Mouse (Mus musculus) cerebellum, adult 9-11 months (tissue): ENCODE data around the gene Layn.

Experiments used
- DNase-seq: peaks from one replicate; pipeline ENCODE4 v3.0.0; 2022

Gene Layn

DNA sequence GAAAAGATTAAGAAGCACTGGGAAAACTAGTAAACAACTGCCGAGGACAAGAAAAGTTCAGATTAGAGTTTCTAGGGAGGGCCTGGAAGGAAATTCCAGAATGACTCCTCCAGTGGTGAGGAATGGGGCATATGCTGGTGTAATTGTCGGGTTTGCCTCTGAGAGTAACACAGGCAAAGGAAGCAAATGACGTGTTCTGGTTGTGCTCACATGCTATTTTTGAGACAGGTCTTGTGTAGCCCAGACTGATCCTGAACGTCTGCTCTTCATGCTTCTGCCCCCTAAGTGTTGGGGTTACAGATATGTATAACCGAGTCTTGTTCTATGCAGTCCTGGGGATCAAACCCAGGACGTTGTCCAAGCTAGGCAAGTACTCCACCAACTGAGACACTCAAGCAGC, 45.3 kb downstream of the Layn start:
- DNase-seq = no peak

DNA sequence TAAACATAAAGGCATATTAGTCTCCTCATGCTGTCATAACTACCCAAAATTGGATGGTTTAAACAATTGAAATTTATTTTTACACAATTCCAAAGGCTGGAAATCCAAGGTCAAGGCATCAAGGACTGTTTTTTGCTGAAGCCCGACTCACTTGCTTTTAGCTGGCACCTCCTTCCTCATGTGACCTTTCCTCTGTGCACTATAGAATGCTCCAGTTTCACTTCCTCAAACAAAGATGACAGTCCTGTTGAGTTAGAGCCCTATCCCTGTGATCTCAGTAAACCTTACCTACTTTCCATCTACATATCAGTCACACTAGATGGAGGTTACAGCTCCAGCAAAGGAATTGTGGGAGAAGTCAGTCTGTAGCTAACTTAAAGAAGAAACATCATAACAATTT, 46.7 kb downstream of the Layn start:
- DNase-seq = no peak

DNA sequence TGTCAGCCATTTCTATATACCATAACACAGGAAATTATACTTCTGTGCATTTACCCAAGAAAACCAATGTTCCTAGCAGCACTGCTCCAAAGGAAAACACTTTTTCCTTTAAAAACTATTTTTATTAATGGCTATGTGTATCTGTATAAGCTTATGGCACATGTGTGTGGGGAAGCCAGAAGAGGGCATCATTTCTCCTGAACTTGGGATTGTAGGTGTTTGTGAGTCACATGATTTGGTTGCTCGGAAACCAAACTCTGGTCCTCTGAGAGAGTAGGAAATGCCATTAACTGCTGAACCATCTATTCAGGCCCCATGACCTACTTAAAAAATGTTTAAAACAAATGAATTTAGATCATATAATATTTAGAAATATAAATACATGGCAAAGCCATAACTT, 49.9 kb downstream of the Layn start:
- DNase-seq = no peak

DNA sequence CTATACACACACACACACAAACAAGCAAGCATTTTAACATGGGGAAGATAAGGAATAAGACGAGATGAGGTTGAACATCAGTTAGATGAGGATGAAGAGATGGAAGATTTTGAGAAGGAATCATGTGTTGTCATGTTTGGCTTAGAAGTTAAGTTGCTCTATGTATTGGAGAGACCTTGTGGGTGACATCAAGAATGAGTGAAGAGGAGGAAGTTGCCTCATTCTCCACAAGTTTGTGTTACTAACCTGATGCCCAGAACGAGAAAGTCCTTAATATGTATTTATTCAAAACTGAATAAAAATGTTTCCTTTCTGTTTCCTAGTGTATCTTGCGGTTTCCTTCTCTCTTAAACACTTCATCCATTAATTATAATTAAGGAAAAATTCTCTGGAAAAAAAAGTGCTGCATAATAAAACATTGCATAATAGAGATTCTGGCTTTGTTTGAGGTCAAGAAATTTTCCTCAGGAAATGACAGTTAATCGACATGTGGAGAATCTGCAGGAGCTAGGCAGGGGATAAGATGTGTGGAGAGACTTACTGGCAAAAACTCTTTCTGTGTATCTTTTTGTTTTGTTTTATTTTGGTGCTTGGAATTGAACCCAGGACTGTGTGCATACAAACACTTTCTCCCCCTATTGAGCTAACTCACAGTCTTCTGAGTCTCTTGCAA, 55.6 kb downstream of the Layn start:
- DNase-seq = no peak

DNA sequence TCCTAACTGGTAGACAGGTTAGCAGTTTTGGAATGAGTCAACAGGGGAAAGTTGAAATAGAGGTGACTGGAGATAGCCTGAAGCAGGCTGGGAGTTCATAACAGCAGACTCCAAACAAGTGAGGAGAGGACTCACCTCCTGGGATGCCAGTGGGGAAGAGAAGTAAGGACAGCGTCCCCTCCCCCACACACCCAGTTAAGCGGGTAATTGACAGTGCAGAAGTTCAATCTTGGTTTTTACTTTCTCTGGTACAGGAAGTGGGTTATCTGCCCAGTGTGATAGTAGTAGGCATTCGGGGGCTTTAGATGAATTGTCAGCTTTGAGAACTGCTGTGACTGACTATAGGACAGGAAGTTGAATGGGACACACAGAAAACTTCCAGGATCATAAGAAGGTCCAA, 56.5 kb downstream of the Layn start:
- DNase-seq = no peak

DNA sequence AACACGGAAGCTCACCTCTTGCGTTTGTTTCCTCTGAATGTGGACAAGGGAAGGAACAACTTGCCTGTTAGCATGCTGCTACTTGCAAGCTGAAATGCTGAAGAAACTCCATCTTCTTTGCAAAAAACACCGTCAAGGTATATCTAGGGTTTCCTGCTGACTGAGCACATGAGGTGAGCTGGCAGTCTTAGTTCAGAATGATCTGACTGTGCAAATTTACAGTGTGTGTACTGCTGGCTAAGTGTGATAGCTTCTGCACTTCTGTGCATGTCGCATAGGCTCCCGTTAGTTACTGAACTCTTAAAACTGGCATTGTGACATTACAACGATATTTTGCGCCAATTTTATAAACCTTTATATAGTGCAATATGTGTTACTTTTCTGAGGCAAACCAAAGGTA, 57.2 kb downstream of the Layn start:
- no peak for DNase-seq

DNA sequence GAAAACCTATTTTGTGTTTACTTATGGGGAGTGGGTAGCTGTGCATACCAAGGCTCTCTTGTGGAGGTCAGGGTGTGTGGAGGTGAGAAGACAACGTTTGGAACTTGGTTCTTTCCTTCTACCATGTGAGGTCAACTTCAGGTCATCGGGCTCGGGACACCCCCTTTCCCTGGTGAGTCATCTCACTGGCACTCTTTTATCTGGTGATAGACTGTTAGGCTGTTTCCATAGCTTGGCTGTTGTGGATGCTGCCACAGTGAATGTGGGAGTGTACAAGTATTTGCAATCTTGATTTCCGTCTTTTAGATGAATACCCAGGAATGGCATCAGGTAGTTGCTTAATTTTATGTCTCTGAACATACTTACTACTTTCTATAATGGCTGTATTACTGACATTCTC, 61.2 kb downstream of the Layn start:
- DNase-seq = no peak

DNA sequence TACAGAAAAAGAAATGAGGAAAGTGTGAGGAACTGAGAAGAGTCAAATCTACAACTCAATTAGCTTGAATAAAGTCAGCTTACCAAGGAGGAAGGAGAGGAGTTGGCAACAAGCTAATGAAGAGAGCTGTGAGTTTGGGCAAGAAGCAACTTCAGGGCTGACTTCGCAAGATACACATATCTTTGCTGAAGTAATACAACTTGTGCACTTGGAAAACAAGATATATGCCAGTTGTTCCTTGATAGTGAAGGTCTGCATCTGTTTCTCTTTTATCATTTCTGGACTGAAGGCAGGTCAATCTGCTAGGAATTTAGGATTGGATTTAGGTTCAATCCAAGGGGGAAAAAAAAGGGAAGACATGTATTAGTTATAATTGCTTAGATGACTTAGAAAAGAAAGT, 63.2 kb downstream of the Layn start:
- DNase-seq = no peak

DNA sequence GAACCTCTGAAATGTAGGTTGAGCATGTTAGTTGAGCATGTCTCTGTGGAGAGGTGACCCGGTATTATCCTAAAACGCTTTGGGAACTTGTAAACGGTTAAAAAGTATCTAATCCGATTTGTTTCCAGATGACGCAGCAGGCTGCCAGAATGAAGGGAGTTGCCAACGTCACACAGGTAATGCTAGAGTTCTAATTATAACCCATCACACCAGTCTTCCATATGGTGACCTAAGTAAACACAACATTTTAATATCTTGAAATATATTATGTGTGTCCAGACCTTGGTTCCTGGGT, 67.3 kb downstream of the Layn start:
- DNase-seq = peak; percentile 59

DNA sequence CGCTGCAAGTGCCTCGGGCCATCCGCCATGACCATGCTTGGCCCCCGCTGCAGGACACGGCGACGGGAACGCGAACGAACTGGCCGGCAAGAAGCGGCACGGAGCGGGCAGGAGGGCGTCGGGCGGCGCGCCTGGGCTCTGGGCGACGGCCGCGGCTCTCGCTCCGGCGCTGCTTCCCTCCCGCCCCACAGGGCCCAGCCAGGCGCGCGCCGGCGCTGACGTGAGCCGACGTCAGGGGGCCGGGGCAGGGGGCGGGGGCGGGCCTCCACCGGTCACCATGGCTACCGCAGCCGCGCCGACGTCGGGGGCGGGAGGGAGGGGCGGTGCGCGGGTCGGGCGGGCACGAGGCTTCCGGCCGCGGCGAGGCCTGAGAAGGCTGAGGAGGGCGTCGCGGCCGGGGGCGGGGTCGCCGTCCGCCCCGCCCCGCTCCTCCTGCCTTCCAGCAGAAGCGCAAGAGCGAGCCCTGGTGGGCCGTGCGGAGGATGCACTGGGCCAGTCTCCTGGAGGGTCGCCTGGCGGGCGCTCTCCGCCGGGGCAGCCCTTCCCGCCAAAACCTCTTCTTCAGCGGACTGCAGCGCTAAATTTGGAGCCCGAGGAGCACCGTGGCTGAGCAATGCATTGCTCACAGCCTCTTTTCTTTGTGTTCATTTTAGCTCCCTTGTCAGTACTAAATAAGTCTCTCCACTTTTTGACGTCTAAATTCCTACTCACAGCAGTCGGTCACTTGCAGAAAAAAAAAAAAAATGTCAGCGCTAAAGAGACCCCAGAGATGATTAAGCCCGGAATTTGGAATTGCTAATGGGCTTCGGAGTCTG, 67.8 kb downstream of the Layn start, which contains the start of gene Sik2:
Sik2 (minus strand) TSS at position 233 of the 815 bp plus-strand sequence.
- peak; percentile 92 for DNase-seq

DNA sequence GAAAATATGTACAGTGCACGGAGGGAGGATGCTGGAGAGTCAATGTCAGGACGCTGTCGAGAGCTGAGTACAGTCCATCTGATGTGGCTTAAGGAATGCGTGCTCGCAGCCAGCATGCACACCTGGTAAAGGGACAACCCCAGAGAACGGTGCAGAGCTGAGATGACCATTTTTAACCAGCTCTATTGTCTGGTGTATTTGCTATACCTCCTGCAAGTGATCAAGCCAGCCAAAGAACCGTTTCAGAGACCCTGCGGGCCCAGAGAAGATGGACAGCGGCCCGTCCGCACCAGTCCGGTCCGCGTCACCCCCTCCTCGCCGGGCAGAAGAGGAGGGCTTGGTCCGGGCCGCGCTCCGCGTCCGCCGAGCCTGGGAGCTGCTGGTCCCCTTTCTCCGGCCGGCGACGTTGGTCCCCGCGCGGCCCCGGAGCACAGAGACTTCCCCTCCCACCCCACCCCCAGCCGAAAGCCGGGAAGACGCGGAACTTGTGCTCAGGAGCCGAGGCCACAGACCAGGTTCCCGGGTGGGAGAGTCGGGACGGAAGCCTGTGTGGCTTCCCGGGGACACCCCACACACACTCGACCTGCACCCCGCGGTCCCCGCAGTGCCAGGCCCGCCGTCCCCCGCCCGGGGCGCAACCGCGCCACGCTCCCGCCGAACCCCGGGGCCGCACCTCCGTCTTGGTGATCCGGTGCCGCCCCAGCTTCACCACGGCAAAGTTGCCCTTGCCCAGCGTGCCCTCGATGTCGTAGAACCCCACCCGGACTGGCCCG, 68.6 kb downstream of the Layn start:
- no peak for DNase-seq

DNA sequence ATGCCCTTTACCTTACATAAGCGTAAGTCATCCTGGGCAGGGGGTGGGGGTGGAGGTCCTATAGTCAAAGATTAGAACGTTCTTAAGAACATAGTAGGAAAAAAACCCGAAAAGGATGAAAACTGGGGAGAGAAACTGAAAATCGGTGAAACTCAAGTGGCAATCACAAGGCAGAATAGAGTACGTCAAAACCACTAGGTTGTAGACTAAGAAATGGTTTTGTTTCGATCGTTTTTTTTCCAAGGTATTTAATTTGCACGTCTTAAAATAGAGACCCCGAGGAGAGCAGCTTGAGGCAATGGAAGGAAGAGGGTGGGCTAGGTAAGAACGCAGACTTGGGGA, 69.2 kb downstream of the Layn start:
- no peak for DNase-seq

DNA sequence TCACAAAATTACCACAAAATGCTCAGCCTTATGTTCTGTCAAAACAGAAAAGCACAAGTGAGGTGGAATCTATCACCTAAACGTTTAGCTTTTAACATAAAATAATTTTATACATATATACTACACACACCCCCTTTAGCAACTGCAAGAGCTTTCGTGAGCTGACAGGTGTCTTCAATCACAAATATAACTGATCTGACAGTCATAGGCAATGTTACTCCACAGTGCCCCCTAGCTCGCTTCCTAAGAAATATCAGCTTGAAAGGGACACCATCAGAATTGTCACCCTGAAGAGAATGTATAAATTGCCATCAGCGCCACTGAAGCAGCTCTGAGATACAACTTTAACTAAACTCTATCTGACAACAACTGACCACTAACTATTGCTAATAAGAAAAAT, 70.0 kb downstream of the Layn start:
- peak; percentile 64 for DNase-seq
